Mouse (Mus musculus): Measurements from ENCODE around the gene Rbfox3. TPM values are rescaled to one million over a fixed set of nuclear protein-coding genes. Genes with fewer than 3 reads are reported as not detected.

Gene Rbfox3
- polyA plus RNA-seq, 1 experiment from 2014 or later = 54.9 TPM

- Histone ChIP-seq H3K4me3 (ENCODE audit: low read depth, low read length) (no peak overlapping the region), H3K27ac (ENCODE audit: low read length) (no peak overlapping the region), H3K36me3 (ENCODE audit: control insufficient read depth, insufficient read depth, low read length) (no peaks in the 10 kb centered on the region), H3K4me2 (ENCODE audit: low read length) (no peak overlapping the region), H3K9ac (ENCODE audit: low read depth, low read length) (no peak overlapping the region), H3K27me3 (ENCODE audit: control insufficient read depth, insufficient read depth, low read depth, low read length) (no peaks in the 10 kb centered on the region), H3K9me3 (replicated peaks; ENCODE audit: control insufficient read depth, low read length, poor library complexity, severe bottlenecking) (no peaks in the 10 kb centered on the region), H3K4me1 (ENCODE audit: control insufficient read depth, insufficient read depth, low read length) (peaks cover 27% of the 10 kb centered on the region)
- 50% methylated on average over 3 of the region's 3 CpGs for WGBS
- no peak for ATAC-seq
Measured at GRCm38 (mm10) chr11:118551705-118552104, 359.7 kb downstream of the Rbfox3 start.

DNA sequence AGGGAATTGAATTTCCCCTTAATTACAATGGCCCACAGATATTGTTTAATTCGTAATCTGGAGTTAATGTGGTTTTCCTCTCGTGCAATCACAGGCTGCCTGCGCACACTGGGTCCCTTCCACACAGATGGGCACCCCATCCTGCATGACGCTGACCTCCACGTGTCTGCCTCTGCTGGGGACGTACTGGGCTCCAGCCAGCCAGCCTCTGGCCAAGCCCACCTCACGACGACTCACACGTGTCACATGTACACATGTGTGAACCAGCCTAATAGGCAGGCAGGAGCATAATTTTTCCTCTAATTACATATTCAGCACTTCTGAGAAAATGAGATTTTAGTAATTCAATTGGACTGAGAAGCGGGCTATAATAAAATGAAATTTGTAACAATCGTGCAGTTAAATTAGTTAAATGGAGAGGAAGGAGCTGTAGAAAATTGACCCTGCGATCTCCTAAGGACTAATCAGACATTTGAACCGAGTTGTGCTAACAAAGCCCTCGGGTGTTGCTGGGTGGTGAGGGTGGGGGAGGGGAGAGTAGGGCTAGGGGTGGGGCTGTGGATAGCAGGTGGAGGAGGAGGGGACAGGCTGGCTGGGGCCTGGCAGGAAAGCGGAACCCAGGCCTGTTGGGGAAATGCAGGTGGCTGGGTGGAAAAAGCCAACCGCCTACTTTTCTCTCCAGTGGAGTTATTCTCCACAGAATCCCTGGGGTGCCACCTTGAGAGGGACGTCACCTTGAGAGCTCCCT is 360.4 kb downstream of the Rbfox3 start:
- no peak overlapping the region for H3K4me2 ChIP-seq (ENCODE audit: low read length)
- no peaks in the 10 kb centered on the region for H3K27me3 ChIP-seq (ENCODE audit: control insufficient read depth, insufficient read depth, low read depth, low read length)
- no peak overlapping the region for H3K4me3 ChIP-seq (ENCODE audit: low read depth, low read length)
- H3K27ac ChIP-seq (ENCODE audit: low read length) = peak overlapping the region; percentile 24; the same call in 1 of the 2 replicates
- H3K9ac ChIP-seq (ENCODE audit: low read depth, low read length) = no peak overlapping the region
- no peaks in the 10 kb centered on the region for H3K9me3 ChIP-seq (replicated peaks; ENCODE audit: control insufficient read depth, low read length, poor library complexity, severe bottlenecking)
- peaks cover 27% of the 10 kb centered on the region for H3K4me1 ChIP-seq (ENCODE audit: control insufficient read depth, insufficient read depth, low read length)
- 17% methylated on average over 17 of the region's 17 CpGs for WGBS
- H3K36me3 ChIP-seq (ENCODE audit: control insufficient read depth, insufficient read depth, low read length) = no peaks in the 10 kb centered on the region
- ATAC-seq = peak; percentile 66

- no peak for ATAC-seq
- H3K9me3 ChIP-seq (replicated peaks; ENCODE audit: control insufficient read depth, low read length, poor library complexity, severe bottlenecking) = no peaks in the 10 kb centered on the region
- H3K9ac ChIP-seq (ENCODE audit: low read depth, low read length) = no peak overlapping the region
- H3K4me1 ChIP-seq (ENCODE audit: control insufficient read depth, insufficient read depth, low read length) = peaks cover 20% of the 10 kb centered on the region
- no peak overlapping the region for H3K4me2 ChIP-seq (ENCODE audit: low read length)
- H3K27me3 ChIP-seq (ENCODE audit: control insufficient read depth, insufficient read depth, low read depth, low read length) = no peaks in the 10 kb centered on the region
- no peak overlapping the region for H3K4me3 ChIP-seq (ENCODE audit: low read depth, low read length)
- 90% methylated on average over 9 of the region's 9 CpGs for WGBS
- H3K27ac ChIP-seq (ENCODE audit: low read length) = no peak overlapping the region
- no peaks in the 10 kb centered on the region for H3K36me3 ChIP-seq (ENCODE audit: control insufficient read depth, insufficient read depth, low read length)
Measured at GRCm38 (mm10) chr11:118548242-118548641, 363.2 kb downstream of the Rbfox3 start.

GRCm38 (mm10) chr11:118546269-118546668 is 365.1 kb downstream of the Rbfox3 start:
- 73% methylated on average over 8 of the region's 8 CpGs for WGBS
- peaks cover 15% of the 10 kb centered on the region for H3K4me1 ChIP-seq (ENCODE audit: control insufficient read depth, insufficient read depth, low read length)
- ATAC-seq = no peak

DNA sequence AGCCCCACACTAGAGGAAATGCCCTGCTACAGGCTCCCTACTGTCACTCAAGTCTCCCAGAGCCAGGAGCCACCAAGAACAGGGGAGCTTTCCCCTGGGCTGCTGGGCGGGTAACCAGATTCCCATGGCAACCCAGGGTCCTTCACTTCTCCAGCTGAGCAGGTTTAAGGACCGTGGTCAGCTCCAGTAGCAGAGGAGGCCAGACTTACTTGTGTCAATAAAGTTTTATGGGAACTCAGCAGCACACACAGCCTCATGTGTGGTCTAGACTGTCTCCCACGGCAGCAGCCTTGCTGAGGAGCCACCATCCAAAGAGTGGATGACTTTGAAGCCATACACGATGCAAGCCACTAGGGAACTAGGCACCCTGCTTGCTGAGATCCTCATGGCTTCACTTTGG is 365.7 kb downstream of the Rbfox3 start:
- no peak overlapping the region for H3K4me3 ChIP-seq (ENCODE audit: low read depth, low read length)
- H3K4me1 ChIP-seq (ENCODE audit: control insufficient read depth, insufficient read depth, low read length) = peaks cover 11% of the 10 kb centered on the region; the same call in 1 of the 2 replicates
- H3K9ac ChIP-seq (ENCODE audit: low read depth, low read length) = no peak overlapping the region
- no peak for ATAC-seq
- no peaks in the 10 kb centered on the region for H3K36me3 ChIP-seq (ENCODE audit: control insufficient read depth, insufficient read depth, low read length)
- H3K9me3 ChIP-seq (replicated peaks; ENCODE audit: control insufficient read depth, low read length, poor library complexity, severe bottlenecking) = no peaks in the 10 kb centered on the region
- 29% methylated on average over 4 of the region's 4 CpGs for WGBS
- no peak overlapping the region for H3K4me2 ChIP-seq (ENCODE audit: low read length)
- H3K27ac ChIP-seq (ENCODE audit: low read length) = no peak overlapping the region
- no peaks in the 10 kb centered on the region for H3K27me3 ChIP-seq (ENCODE audit: control insufficient read depth, insufficient read depth, low read depth, low read length)

More at GRCm38 (mm10) chr11:118546269-118546668, 365.1 kb downstream of the Rbfox3 start:
- Histone ChIP-seq H3K36me3 (ENCODE audit: control insufficient read depth, insufficient read depth, low read length) (no peaks in the 10 kb centered on the region), H3K4me3 (ENCODE audit: low read depth, low read length) (no peak overlapping the region), H3K27me3 (ENCODE audit: control insufficient read depth, insufficient read depth, low read depth, low read length) (no peaks in the 10 kb centered on the region), H3K9ac (ENCODE audit: low read depth, low read length) (no peak overlapping the region), H3K9me3 (replicated peaks; ENCODE audit: control insufficient read depth, low read length, poor library complexity, severe bottlenecking) (no peaks in the 10 kb centered on the region), H3K27ac (ENCODE audit: low read length) (no peak overlapping the region), H3K4me2 (ENCODE audit: low read length) (no peak overlapping the region)

DNA sequence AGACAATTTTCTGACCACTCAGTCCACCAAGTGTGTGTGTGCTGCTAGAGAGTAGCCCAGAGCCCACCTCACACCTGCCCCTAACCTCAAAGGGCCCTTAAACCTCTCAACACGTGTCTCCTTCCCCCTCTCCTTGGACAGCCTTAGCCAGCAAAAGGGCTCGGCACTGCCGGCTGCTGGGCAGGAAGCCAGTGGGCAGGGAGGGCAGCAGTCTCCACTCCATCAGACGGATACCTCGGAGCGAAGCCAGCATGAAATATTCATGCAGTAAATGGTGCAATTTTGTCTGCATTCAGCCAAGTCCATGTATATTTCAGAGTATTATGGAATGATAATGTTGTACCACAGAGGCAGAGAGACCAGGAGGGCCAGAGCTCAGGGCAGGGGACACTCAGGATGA is 366.8 kb downstream of the Rbfox3 start:
- no peak for ATAC-seq
- Histone ChIP-seq H3K4me1 (ENCODE audit: control insufficient read depth, insufficient read depth, low read length) (peaks cover 7% of the 10 kb centered on the region; the same call in 1 of the 2 replicates), H3K9me3 (replicated peaks; ENCODE audit: control insufficient read depth, low read length, poor library complexity, severe bottlenecking) (no peaks in the 10 kb centered on the region), H3K9ac (ENCODE audit: low read depth, low read length) (no peak overlapping the region), H3K36me3 (ENCODE audit: control insufficient read depth, insufficient read depth, low read length) (no peaks in the 10 kb centered on the region), H3K4me3 (ENCODE audit: low read depth, low read length) (no peak overlapping the region), H3K27me3 (ENCODE audit: control insufficient read depth, insufficient read depth, low read depth, low read length) (no peaks in the 10 kb centered on the region), H3K4me2 (ENCODE audit: low read length) (no peak overlapping the region), H3K27ac (ENCODE audit: low read length) (no peak overlapping the region)
- WGBS = 52% methylated on average over 6 of the region's 6 CpGs

- H3K36me3 ChIP-seq (ENCODE audit: control insufficient read depth, insufficient read depth, low read length) = no peaks in the 10 kb centered on the region
- H3K9ac ChIP-seq (ENCODE audit: low read depth, low read length) = no peak overlapping the region
- H3K27me3 ChIP-seq (ENCODE audit: control insufficient read depth, insufficient read depth, low read depth, low read length) = no peaks in the 10 kb centered on the region
- H3K27ac ChIP-seq (ENCODE audit: low read length) = no peak overlapping the region
- H3K4me2 ChIP-seq (ENCODE audit: low read length) = no peak overlapping the region
- 78% methylated on average over 7 of the region's 7 CpGs for WGBS
- no peak for ATAC-seq
- H3K4me3 ChIP-seq (ENCODE audit: low read depth, low read length) = no peak overlapping the region
- H3K9me3 ChIP-seq (replicated peaks; ENCODE audit: control insufficient read depth, low read length, poor library complexity, severe bottlenecking) = no peaks in the 10 kb centered on the region
- peaks cover 7% of the 10 kb centered on the region; the same call in 1 of the 2 replicates for H3K4me1 ChIP-seq (ENCODE audit: control insufficient read depth, insufficient read depth, low read length)
Measured at GRCm38 (mm10) chr11:118542906-118543305, 368.5 kb downstream of the Rbfox3 start.

DNA sequence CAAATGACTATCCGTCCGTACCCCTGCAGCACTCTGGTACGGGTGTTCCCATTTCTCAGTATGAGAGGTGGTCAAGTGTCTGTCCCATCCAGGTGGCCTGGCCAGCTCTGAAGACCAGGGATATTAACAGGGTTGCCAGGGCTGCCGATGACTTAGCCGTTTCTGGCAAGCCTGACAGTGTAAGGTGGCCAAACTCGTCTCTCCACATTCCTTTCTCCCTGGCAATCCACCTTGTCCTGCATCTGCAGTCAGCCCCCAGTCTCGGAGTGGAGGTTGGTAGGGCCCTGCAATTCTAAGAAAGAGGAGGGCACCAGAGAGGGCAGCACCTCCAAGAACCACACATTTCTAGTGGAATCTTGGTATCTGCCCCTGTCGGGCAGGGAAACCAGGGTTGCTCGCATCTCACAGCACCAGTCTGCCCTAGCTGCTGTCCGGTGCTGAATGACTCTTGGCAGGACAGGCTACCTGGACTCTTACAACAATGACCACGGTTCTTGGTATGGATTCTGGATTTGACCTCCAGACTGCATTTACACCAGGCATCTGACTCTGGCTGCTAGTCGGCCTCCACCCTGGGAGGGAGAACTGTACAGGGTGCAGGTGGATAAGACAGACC is 370.9 kb downstream of the Rbfox3 start:
- no peak for ATAC-seq
- H3K9me3 ChIP-seq (replicated peaks; ENCODE audit: control insufficient read depth, low read length, poor library complexity, severe bottlenecking) = no peaks in the 10 kb centered on the region
- 81% methylated on average over 12 of the region's 12 CpGs for WGBS

DNA sequence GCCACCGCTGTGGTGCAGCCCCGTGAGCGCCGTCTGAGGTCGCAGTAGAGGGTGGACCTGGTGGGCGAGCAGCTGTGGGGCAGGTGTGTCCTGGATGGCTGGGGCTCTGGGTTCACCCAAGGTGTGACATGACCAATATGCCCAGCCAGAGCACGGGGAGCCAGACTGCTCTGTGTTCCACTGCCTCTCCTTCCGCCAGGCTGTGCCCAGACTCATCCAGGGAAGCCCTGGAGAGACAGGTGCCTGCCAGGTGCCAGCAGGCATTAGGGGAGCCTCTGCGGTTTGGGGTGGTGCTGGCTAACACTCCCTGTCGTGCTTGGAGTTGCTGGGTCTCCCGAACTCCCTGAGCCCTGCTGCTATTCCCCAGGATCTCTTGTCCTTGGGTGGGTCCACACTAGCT is 373.4 kb downstream of the Rbfox3 start:
- Histone ChIP-seq H3K27me3 (ENCODE audit: control insufficient read depth, insufficient read depth, low read depth, low read length) (no peaks in the 10 kb centered on the region), H3K4me3 (ENCODE audit: low read depth, low read length) (no peak overlapping the region), H3K4me1 (ENCODE audit: control insufficient read depth, insufficient read depth, low read length) (peaks cover 6% of the 10 kb centered on the region), H3K27ac (ENCODE audit: low read length) (no peak overlapping the region), H3K4me2 (ENCODE audit: low read length) (no peak overlapping the region), H3K9ac (ENCODE audit: low read depth, low read length) (no peak overlapping the region), H3K36me3 (ENCODE audit: control insufficient read depth, insufficient read depth, low read length) (no peaks in the 10 kb centered on the region), H3K9me3 (replicated peaks; ENCODE audit: control insufficient read depth, low read length, poor library complexity, severe bottlenecking) (no peaks in the 10 kb centered on the region)
- WGBS = 65% methylated on average over 11 of the region's 11 CpGs
- ATAC-seq = no peak

More for the DNA sequence above, 370.9 kb downstream of the Rbfox3 start:
- Histone ChIP-seq H3K4me1 (ENCODE audit: control insufficient read depth, insufficient read depth, low read length) (peaks cover 7% of the 10 kb centered on the region; the same call in 1 of the 2 replicates), H3K27ac (ENCODE audit: low read length) (no peak overlapping the region), H3K4me3 (ENCODE audit: low read depth, low read length) (no peak overlapping the region), H3K9ac (ENCODE audit: low read depth, low read length) (no peak overlapping the region), H3K4me2 (ENCODE audit: low read length) (no peak overlapping the region), H3K27me3 (ENCODE audit: control insufficient read depth, insufficient read depth, low read depth, low read length) (no peaks in the 10 kb centered on the region), H3K36me3 (ENCODE audit: control insufficient read depth, insufficient read depth, low read length) (no peaks in the 10 kb centered on the region)
